Mouse (Mus musculus): ENCODE measurements around the gene Prr15.

The Prr15 gene

DNA sequence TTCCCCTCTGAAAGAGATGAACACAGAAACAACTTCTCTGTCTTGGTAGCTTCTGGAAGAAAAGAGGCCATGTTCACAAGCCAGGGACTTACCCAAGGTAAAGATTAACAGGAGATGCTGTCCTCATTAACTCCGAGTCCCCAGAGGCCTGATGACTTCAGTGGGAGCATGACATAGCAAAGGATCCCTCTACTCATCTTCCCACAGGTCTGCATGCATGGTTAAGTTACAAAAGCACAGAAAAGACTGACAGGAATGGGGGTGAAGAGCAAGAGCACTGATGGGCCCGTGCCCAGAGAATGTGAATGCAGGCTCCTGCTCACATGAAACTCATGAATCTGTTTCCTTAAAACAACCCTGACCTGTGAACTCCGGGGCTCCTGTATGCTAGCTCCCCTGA lies 6.4 kb upstream of the Prr15 start:
- no peaks in the 10 kb centered on the region for H3K36me3 ChIP-seq (ENCODE audit: control insufficient read depth, insufficient read depth, low read length, poor library complexity, severe bottlenecking)
- no peak for DNase-seq (ENCODE audit: low read depth, low spot score)
- H3K27me3 ChIP-seq (ENCODE audit: control insufficient read depth, insufficient read depth, low read length, poor library complexity, severe bottlenecking) = no peaks in the 10 kb centered on the region

DNA sequence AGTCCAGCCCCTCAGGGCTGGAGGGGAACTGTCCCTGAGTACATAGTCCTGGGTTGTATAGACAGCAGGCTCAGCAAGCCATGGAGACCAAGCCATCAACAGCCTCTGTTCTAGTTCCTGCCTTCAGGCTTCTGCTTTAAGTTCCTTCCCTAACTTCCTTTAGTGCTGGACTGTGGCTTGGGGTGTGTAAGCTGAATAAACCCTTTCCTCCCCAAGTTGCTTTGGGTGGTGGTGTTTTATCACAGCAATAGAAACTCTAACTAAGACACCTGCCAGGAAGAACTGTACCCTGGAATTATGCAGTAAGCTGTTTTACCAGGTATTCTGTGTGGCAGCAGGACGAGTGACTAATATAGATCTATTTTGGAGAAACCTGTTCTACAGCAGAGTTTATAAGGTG lies 5.4 kb upstream of the Prr15 start:
- no peaks in the 10 kb centered on the region for H3K27me3 ChIP-seq (ENCODE audit: control insufficient read depth, insufficient read depth, low read length, poor library complexity, severe bottlenecking)
- no peaks in the 10 kb centered on the region for H3K36me3 ChIP-seq (ENCODE audit: control insufficient read depth, insufficient read depth, low read length, poor library complexity, severe bottlenecking)
- no peak for DNase-seq (ENCODE audit: low read depth, low spot score)

DNA sequence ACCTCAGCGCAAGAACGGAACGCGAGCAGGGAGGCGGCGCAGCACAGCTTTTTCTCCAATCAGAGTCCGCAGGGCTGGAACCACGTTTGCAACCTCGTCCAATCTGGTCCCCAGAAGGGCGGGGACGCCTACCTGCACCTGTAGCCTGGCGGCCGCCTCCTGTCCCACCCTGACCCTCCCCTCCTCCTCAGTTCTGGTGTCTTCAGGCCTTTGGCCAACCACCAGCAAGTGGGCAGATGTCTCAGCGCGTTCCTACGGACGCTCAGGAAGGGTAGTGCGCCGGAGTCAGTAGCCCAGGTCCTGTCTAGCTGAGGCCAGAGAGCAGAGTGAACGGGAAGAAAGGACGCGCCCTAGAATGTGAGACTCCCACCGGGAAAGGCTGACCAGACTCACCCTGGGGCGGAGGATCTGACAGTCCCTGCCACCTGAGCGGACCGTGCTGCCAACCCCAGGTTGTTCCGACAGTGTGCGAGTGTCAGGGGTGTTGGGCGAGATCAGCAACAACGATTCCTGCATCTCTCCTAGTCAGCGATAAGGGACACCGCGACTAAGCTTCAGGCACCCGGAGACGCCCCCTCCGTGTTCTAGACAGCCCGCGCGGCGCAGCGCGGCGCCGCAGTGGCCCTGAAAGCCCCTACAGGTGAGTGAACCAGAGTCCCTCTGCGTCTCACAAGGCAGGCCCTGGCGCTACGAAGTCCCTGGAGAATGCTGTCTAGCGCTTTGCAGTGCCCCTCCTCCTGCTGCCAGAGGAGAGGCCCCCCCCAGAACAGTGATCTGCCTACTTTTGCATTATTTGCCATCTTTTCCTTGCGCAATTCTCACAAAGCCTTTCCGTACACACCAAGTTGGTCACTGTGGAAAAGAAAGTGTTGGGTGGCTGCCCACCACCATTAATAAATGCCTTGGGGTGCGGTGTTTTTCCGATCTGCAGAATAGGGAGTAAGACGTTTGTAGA lies 1.3 kb downstream of the Prr15 start:
- peak; percentile 14 for DNase-seq (ENCODE audit: low read depth, low spot score)
- H3K36me3 ChIP-seq (ENCODE audit: control insufficient read depth, insufficient read depth, low read length, poor library complexity, severe bottlenecking) = no peaks in the 10 kb centered on the region
- H3K27me3 ChIP-seq (ENCODE audit: control insufficient read depth, insufficient read depth, low read length, poor library complexity, severe bottlenecking) = no peaks in the 10 kb centered on the region

DNA sequence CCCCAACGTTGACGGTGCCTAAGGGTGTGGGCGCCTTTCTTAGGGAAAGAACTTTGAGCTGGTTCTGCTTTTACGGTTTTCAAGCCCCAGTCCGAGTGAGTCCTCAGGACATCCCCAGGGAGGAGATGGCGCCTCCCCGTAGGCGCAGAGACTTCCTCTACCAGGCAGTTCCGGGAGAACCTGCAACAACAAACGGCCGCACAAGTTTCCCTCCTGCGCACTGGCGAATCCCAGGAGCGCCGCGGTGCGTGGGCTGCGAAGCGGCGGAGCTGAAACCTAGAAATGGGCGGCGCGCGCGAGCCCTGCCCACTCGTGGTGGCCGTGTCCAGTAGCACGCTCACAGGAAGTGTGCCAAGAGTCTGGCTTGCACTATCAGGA lies 2.0 kb downstream of the Prr15 start:
- Histone ChIP-seq H3K27me3 (ENCODE audit: control insufficient read depth, insufficient read depth, low read length, poor library complexity, severe bottlenecking) (no peaks in the 10 kb centered on the region), H3K36me3 (ENCODE audit: control insufficient read depth, insufficient read depth, low read length, poor library complexity, severe bottlenecking) (no peaks in the 10 kb centered on the region)
- peak; percentile 2 for DNase-seq (ENCODE audit: low read depth, low spot score)

DNA sequence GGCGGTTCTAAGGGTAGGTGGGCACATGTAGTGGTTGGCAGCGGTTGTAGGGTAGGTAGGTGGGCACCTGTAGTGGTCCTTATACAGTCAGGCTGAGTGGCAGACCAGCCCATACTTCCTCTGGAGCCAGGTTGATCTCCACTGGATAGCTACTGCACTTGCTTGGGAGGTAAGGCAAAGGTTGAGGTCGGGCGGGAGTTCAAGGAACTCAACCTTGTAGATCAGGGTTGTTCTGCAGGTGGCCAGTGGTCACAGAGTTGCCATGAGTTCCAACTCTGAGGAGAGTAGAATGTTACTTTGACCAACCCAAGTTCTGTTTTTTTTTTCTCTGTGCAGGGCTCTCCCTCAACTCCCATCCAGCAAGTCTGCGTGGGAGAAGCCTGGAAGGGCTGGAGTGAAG lies 3.1 kb downstream of the Prr15 start:
- DNase-seq (ENCODE audit: low read depth, low spot score) = no peak
- Histone ChIP-seq H3K27me3 (ENCODE audit: control insufficient read depth, insufficient read depth, low read length, poor library complexity, severe bottlenecking) (no peaks in the 10 kb centered on the region), H3K36me3 (ENCODE audit: control insufficient read depth, insufficient read depth, low read length, poor library complexity, severe bottlenecking) (no peaks in the 10 kb centered on the region)

DNA sequence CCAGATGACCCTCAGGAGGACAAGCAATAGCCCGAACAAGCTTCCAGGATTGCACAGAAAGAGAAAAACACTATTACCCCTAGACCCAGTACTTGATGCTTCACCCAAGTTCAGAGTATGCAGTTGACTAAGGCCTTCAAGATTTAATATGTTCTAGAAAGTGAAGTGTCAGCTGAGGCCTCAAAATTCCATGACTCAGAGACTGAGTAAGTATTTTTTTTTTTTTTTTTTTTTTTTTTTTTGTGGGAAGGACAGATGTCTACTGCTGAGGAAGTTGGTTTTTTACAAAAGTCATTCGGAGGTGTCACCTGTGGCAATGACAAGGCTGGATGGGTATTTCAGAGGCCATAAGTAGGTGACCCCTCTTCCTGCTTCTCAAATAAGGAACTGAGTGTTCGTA lies 4.0 kb downstream of the Prr15 start:
- H3K27me3 ChIP-seq (ENCODE audit: control insufficient read depth, insufficient read depth, low read length, poor library complexity, severe bottlenecking) = no peaks in the 10 kb centered on the region
- no peak for DNase-seq (ENCODE audit: low read depth, low spot score)
- H3K36me3 ChIP-seq (ENCODE audit: control insufficient read depth, insufficient read depth, low read length, poor library complexity, severe bottlenecking) = no peaks in the 10 kb centered on the region

DNA sequence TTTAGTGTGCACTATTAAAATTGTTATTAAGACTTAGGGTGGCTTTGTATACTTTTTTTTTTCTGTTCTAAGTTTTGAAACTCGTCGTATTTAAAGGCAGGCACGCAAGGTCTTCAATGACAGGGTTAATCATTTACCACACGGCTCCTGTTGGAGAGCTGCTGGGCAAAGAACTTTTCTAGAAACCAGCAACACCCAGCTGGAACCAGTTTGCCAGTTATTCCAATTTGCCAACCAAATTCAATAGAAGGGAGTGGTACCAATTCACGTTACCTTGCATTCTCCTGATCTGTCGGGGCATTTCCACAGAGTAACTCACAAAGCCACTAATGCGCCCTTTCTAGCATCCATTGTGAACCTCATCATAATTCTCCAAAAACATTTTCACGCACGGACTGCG lies 4.5 kb downstream of the Prr15 start:
- Histone ChIP-seq H3K27me3 (ENCODE audit: control insufficient read depth, insufficient read depth, low read length, poor library complexity, severe bottlenecking) (no peaks in the 10 kb centered on the region), H3K36me3 (ENCODE audit: control insufficient read depth, insufficient read depth, low read length, poor library complexity, severe bottlenecking) (no peaks in the 10 kb centered on the region)
- no peak for DNase-seq (ENCODE audit: low read depth, low spot score)

DNA sequence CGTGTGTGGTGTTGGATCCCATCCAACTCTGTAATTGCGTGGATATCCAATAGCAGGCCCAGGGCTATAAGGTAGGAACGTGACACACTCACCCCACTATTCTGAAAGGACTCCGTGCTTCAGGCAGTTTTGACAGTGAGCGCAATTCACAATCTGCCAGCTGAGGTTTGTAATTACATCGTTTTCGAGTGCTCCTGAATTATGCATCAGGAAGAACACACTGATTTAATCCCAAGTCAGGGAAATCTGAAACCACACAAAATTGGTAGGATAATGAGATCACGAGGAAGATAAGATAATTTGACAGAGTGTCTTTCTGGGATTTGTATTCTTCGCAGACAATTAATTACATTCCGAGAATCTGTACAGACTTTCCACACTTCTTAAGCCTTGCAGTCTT lies 6.1 kb downstream of the Prr15 start:
- no peak for DNase-seq (ENCODE audit: low read depth, low spot score)
- no peaks in the 10 kb centered on the region for H3K27me3 ChIP-seq (ENCODE audit: control insufficient read depth, insufficient read depth, low read length, poor library complexity, severe bottlenecking)

DNA sequence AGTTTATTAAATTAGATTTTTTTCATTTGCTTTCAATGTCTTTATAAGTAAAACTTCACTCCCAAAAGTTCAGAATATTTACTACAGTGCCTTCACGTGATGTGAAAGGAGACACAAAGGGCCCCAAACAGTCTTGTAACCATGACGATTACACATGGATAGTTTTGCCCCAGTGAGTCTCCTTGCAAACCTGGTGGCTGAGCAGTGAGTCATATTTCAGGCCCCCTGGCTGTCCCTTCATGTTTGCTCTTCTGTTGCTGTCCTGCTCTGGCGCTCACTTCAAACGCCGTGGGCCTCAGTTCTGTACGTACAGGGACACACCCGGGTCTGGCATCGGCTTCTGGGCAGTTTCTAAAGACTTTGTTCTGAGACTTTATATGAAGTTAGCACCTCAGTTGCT lies 6.6 kb downstream of the Prr15 start:
- H3K36me3 ChIP-seq (ENCODE audit: control insufficient read depth, insufficient read depth, low read length, poor library complexity, severe bottlenecking) = no peaks in the 10 kb centered on the region
- DNase-seq (ENCODE audit: low read depth, low spot score) = no peak
- H3K27me3 ChIP-seq (ENCODE audit: control insufficient read depth, insufficient read depth, low read length, poor library complexity, severe bottlenecking) = no peaks in the 10 kb centered on the region

More for the DNA sequence above, 6.1 kb downstream of the Prr15 start:
- no peaks in the 10 kb centered on the region for H3K36me3 ChIP-seq (ENCODE audit: control insufficient read depth, insufficient read depth, low read length, poor library complexity, severe bottlenecking)

DNA sequence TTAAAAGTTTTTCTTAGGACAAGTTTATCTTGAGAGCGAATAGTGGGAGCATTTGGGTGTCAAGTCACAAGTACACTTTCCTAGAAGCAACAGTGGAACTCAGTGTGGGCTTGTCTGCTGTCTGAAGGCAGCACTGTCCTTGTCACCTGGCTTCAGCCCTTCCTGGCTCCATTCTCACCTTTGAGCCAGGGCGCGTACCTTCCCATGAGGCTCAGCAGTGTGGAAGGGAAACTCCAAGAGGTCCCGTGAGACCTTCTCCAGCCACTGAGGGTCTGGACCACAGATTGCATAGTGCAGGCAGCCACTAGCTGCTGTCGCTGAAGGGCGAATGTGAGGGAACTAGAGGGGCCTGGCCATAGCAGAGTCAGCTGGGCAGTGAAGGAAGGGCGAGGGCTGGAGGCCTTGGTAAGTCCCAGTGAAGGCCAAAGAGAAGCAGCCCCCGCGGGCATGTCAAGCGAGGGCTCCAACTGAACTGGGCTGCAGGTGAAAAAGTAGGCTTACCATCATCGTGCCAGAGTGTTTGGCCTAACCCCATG lies 7.5 kb downstream of the Prr15 start:
- Histone ChIP-seq H3K27me3 (ENCODE audit: control insufficient read depth, insufficient read depth, low read length, poor library complexity, severe bottlenecking) (no peaks in the 10 kb centered on the region), H3K36me3 (ENCODE audit: control insufficient read depth, insufficient read depth, low read length, poor library complexity, severe bottlenecking) (no peaks in the 10 kb centered on the region)
- DNase-seq (ENCODE audit: low read depth, low spot score) = no peak

DNA sequence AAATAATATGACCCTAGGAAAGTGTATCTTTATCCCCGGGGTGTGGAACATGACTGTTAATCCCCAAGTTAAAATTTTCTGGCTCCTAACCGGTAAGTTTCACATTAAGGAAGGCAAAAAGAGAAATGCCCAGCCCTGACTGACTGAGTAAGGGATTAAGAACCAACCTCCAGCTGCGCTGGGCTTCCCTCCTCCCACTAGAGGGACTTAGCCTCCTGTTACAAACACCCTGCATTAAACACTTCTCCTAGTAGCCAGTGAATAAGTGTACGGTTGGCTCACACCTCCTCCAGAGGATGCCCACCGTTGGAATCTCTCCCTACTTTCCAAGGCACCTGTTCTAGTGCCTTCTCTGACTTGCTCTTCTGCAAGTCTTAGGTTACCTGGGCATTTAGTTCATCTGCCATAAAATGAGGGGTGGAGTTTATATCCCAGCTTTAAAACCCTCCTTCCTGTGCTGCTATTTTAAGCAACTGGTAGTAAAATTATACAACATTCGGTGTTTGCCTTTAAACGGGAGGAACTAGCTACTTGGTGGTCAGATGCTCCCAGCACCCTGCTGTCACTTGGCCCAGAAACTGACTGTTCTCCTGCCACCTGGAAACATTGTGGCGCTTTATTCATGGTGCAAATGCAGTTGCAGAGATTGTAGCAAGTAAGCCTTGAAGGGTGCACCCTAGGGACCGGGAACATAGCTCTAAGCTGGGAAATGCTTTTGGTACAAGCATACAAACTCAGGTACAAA lies 8.2 kb downstream of the Prr15 start:
- no peaks in the 10 kb centered on the region for H3K36me3 ChIP-seq (ENCODE audit: control insufficient read depth, insufficient read depth, low read length, poor library complexity, severe bottlenecking)
- no peak for DNase-seq (ENCODE audit: low read depth, low spot score)
- no peaks in the 10 kb centered on the region for H3K27me3 ChIP-seq (ENCODE audit: control insufficient read depth, insufficient read depth, low read length, poor library complexity, severe bottlenecking)

DNA sequence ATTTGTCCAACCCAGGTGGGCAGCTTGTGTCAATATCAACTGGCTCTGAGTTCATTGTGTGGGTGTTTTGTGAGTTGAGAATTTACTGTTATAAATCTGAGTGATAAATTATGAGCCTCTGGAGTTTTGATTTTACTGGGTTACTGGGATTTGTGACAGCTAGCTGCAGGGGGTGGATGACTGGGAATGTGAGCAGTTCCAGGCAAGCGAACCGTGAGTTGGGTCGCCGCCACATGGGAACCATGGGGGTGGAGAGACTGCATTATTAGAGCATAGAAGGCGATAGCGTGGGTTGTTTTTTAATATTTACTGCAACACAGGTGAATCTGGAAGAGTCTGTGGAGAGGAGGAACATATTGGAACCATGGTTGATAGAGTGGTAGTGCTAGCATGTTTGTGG lies 11.7 kb downstream of the Prr15 start:
- Histone ChIP-seq H3K36me3 (ENCODE audit: control insufficient read depth, insufficient read depth, low read length, poor library complexity, severe bottlenecking) (no peaks in the 10 kb centered on the region), H3K27me3 (ENCODE audit: control insufficient read depth, insufficient read depth, low read length, poor library complexity, severe bottlenecking) (no peaks in the 10 kb centered on the region)
- no peak for DNase-seq (ENCODE audit: low read depth, low spot score)

DNA sequence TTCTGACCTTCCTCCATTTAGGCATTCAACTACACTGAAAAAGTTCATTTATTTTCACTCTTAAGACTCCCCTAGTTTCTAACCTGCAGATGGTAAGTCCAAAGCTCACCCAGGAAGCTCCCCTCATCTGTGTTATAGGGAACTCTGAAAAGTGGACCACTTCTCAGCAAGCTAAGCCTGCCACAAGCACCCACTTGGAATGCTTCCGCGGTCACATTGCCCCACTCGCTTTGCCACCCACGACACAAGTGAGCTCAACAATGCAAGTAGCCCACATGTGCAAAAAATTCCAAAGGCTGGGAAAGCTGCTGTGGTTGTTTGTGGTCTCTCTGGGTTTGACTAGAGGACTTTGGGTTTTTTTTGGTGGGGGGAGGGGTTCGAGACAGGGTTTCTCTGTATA lies 15.5 kb downstream of the Prr15 start:
- no peaks in the 10 kb centered on the region for H3K36me3 ChIP-seq (ENCODE audit: control insufficient read depth, insufficient read depth, low read length, poor library complexity, severe bottlenecking)
- DNase-seq (ENCODE audit: low read depth, low spot score) = no peak
- H3K27me3 ChIP-seq (ENCODE audit: control insufficient read depth, insufficient read depth, low read length, poor library complexity, severe bottlenecking) = no peaks in the 10 kb centered on the region

DNA sequence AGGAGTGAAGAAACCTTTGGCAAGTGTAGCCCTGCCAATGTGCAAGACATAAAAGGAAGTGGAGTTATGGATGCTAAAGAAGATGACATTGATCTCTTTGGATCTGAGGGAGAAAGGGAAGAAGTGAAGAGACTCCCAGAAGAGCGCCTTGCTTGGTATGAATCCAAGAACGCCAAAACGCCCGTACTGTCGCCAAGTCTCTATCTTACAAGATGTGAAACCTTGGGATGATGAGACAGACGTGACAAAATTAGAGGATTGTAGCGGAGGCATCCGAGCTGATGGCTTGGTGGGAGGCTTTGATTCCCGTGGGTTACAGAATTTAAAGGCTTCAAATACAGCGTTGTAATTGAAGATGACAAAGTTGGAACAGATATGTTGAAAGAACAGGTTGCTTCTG lies 16.6 kb downstream of the Prr15 start:
- DNase-seq (ENCODE audit: low read depth, low spot score) = no peak
- Histone ChIP-seq H3K27me3 (ENCODE audit: control insufficient read depth, insufficient read depth, low read length, poor library complexity, severe bottlenecking) (no peaks in the 10 kb centered on the region), H3K36me3 (ENCODE audit: control insufficient read depth, insufficient read depth, low read length, poor library complexity, severe bottlenecking) (no peaks in the 10 kb centered on the region)

DNA sequence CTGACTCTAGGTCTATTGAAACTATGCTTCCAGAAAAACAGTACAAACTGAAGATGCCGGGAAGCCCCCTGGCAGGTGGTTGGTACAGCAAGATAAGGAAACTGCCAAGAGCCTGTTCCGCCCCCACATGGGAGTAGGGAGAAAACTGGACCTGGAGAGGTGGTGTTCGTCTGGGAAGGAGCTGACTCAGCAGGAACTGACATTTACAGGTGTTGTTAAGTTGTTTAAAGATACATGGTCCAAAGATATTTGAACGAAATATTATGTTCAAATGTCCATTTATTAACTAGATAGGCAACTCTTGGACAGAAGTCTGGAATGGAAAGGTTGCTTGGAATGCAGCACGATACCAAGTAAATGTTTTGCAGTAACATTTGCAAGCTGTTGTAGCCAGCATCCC lies 26.2 kb downstream of the Prr15 start:
- Histone ChIP-seq H3K27me3 (ENCODE audit: control insufficient read depth, insufficient read depth, low read length, poor library complexity, severe bottlenecking) (no peaks in the 10 kb centered on the region), H3K36me3 (ENCODE audit: control insufficient read depth, insufficient read depth, low read length, poor library complexity, severe bottlenecking) (no peaks in the 10 kb centered on the region)
- DNase-seq (ENCODE audit: low read depth, low spot score) = no peak

Data from splenic B cell, adult 2 months (primary cell).